Mouse (Mus musculus) heart, postnatal 4 days (tissue): ENCODE results near the gene Rnf224. TPM values are rescaled to one million over a fixed set of nuclear protein-coding genes. Genes with fewer than 3 reads are reported as not detected.

ENCODE experiments used
- DNase-seq: peaks from one replicate; pipeline ENCODE4 v3.0.0; 2021
- total RNA-seq, 2 experiments: library from RNA; stranded (reverse); gene quantifications; 2 replicates each; pipeline ENCODE4 v1.2.3; 2021

Gene Rnf224
- total RNA-seq, 2 experiments from 2014 or later: not detected

- peak; percentile 88 for DNase-seq
Measured at GRCm38 (mm10) chr2:25255284-25255779, 18.7 kb upstream of the Rnf224 start, which contains the start of gene Tmem203. Gene Tmem203 (plus strand): TSS chr2:25255439.

GRCm38 (mm10) chr2:25252331-25252730 lies 15.7 kb upstream of the Rnf224 start:
- no peak for DNase-seq

GRCm38 (mm10) chr2:25246183-25247072 lies 9.8 kb upstream of the Rnf224 start, which contains the start of gene AL732309.1:
Gene AL732309.1 (minus strand): TSS chr2:25246863.
- DNase-seq: no peak

GRCm38 (mm10) chr2:25244144-25244543 lies 7.6 kb upstream of the Rnf224 start:
- DNase-seq: no peak

- DNase-seq: no peak
Measured at GRCm38 (mm10) chr2:25243342-25243741, 6.8 kb upstream of the Rnf224 start.

GRCm38 (mm10) chr2:25242101-25242506 lies 5.5 kb upstream of the Rnf224 start, which contains the start of the genes Rnf208 and Cysrt1:
Gene Rnf208 (plus strand): TSS chr2:25242255.
Gene Cysrt1 (minus strand): TSS chr2:25242452.
- DNase-seq: no peak

- DNase-seq: no peak
Measured at GRCm38 (mm10) chr2:25241438-25241775, 4.8 kb upstream of the Rnf224 start.

GRCm38 (mm10) chr2:25240723-25241437 lies 4.3 kb upstream of the Rnf224 start:
- DNase-seq: peak; percentile 59

- DNase-seq: no peak
Measured at GRCm38 (mm10) chr2:25240310-25240709, 3.7 kb upstream of the Rnf224 start.

GRCm38 (mm10) chr2:25239766-25240165 lies 3.2 kb upstream of the Rnf224 start:
- no peak for DNase-seq

GRCm38 (mm10) chr2:25238106-25238505 lies 1.5 kb upstream of the Rnf224 start:
- DNase-seq: no peak

- DNase-seq: no peak
Measured at GRCm38 (mm10) chr2:25237522-25237921, 935 bp upstream of the Rnf224 start.

GRCm38 (mm10) chr2:25234551-25235220 lies 1.9 kb downstream of the Rnf224 start:
- DNase-seq: no peak

- DNase-seq: no peak
Measured at GRCm38 (mm10) chr2:25234050-25234449, 2.5 kb downstream of the Rnf224 start, which contains the start of gene Slc34a3. Gene Slc34a3 (minus strand): TSS chr2:25234364.

GRCm38 (mm10) chr2:25233421-25233820 lies 3.2 kb downstream of the Rnf224 start:
- no peak for DNase-seq

GRCm38 (mm10) chr2:25231038-25231437 lies 5.5 kb downstream of the Rnf224 start:
- DNase-seq: no peak

- no peak for DNase-seq
Measured at GRCm38 (mm10) chr2:25230581-25230980, 6.0 kb downstream of the Rnf224 start.

GRCm38 (mm10) chr2:25229582-25229981 lies 7.0 kb downstream of the Rnf224 start:
- DNase-seq: no peak

GRCm38 (mm10) chr2:25228995-25229530 lies 7.5 kb downstream of the Rnf224 start:
- no peak for DNase-seq

- peak; percentile 89 for DNase-seq
Measured at GRCm38 (mm10) chr2:25228431-25228889, 8.1 kb downstream of the Rnf224 start.

GRCm38 (mm10) chr2:25227406-25227805 lies 9.2 kb downstream of the Rnf224 start:
- DNase-seq: no peak

- DNase-seq: no peak
Measured at GRCm38 (mm10) chr2:25226864-25227263, 9.7 kb downstream of the Rnf224 start.
